Mouse (Mus musculus): ENCODE data around the gene Tex264. TPM values are rescaled to one million over a fixed set of nuclear protein-coding genes. Genes with fewer than 3 reads are reported as not detected.
A peak's percentile ranks its signal among the peaks of the same experiment; 100 is the strongest.
"Not testable (repeated sequence)": the region's sequence is repeated elsewhere in the genome, so short reads cannot be mapped to it uniquely, and the experiment has no call there.

Tex264 gene
- polyA plus RNA-seq, 1 experiment from 2014 or later, result 55.9 TPM

DNA sequence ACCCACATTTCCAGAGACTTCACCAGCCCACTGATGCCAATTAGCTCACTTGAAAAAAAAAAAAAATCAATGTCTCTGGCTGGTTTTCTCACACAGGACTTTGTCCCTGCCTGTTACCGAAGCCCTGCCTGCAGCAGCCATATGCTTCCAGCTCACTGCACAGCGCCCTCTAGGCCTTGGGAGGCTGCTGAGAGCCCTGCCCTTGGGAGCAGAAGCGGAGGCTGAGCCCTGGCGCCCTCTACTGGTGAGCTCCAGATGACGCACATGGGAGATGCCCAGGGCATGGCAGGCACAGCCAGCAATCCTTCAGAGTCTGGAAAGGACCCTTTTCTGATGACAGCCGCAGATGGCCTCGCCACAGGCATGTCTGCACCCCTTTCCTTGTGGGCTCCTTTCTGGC, 42.6 kb downstream of the Tex264 start:
- no peaks in the 10 kb centered on the region for H3K36me3 ChIP-seq (ENCODE audit: control insufficient read depth, insufficient read depth, low read length)
- no peak for ATAC-seq (ENCODE audit: insufficient number of reproducible peaks, insufficient read depth, low FRiP score, low read depth)
- no peak overlapping the region for H3K4me3 ChIP-seq (ENCODE audit: low read depth, low read length)
- 24% methylated on average over 7 of the region's 7 CpGs for WGBS
- no peaks in the 10 kb centered on the region for H3K4me1 ChIP-seq (ENCODE audit: control insufficient read depth, insufficient read depth, low read length)
- H3K27ac ChIP-seq (ENCODE audit: low read length), result no peak overlapping the region
- no peaks in the 10 kb centered on the region for H3K27me3 ChIP-seq (ENCODE audit: control insufficient read depth, insufficient read depth, low read length)
- H3K9me3 ChIP-seq (ENCODE audit: control insufficient read depth, low read depth, low read length), result no peaks in the 10 kb centered on the region
- H3K9ac ChIP-seq (replicated peaks; ENCODE audit: low read depth, low read length), result no peak overlapping the region
- H3K4me2 ChIP-seq (replicated peaks; ENCODE audit: low read depth, low read length), result no peak overlapping the region

DNA sequence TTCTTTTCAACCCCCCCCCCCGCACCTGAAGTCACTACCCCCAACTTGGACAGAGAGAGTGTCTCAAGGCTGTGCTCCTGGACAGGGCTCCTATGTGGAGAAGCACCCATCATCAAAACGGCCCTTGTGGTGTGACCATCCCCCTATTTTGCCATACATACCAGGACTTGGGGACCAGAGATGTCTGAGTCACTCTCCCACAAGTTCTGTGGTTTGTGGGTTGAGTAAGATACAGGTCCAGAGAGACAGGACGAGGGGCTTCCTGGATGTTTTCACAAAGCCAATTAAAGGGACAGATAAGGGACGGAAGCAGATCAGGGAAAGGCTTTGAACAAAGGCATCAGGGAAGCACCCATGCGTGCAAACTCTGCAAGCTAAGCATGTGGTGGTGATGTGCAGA, 44.4 kb downstream of the Tex264 start:
- Histone ChIP-seq H3K27me3 (ENCODE audit: control insufficient read depth, insufficient read depth, low read length) (no peaks in the 10 kb centered on the region), H3K4me1 (ENCODE audit: control insufficient read depth, insufficient read depth, low read length) (no peaks in the 10 kb centered on the region), H3K27ac (ENCODE audit: low read length) (no peak overlapping the region), H3K36me3 (ENCODE audit: control insufficient read depth, insufficient read depth, low read length) (no peaks in the 10 kb centered on the region), H3K9ac (replicated peaks; ENCODE audit: low read depth, low read length) (no peak overlapping the region), H3K4me3 (ENCODE audit: low read depth, low read length) (no peak overlapping the region), H3K9me3 (ENCODE audit: control insufficient read depth, low read depth, low read length) (no peaks in the 10 kb centered on the region), H3K4me2 (replicated peaks; ENCODE audit: low read depth, low read length) (no peak overlapping the region)
- 52% methylated on average over 5 of the region's 5 CpGs for WGBS
- ATAC-seq (ENCODE audit: insufficient number of reproducible peaks, insufficient read depth, low FRiP score, low read depth), result no peak

DNA sequence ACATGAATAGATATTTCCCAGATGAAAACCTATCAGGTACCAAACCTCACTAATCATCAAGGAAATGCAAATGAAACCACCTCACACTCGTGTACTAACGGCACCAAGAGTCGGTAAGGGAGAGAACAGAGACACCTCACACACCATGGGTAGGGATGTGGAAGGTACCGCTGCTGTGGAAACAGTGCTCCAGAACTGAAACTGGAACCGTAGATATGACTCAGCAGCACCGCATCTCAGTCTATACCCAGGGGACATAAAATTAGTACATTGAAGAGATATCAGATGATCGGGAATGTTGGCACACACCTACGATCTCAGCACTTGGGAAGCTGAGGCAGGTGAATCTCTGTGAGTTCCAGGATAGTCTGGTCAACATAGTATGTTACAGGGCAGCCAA, 47.6 kb downstream of the Tex264 start:
- Histone ChIP-seq H3K36me3 (ENCODE audit: control insufficient read depth, insufficient read depth, low read length) (no peaks in the 10 kb centered on the region), H3K4me2 (replicated peaks; ENCODE audit: low read depth, low read length) (no peak overlapping the region), H3K4me3 (ENCODE audit: low read depth, low read length) (no peak overlapping the region), H3K4me1 (ENCODE audit: control insufficient read depth, insufficient read depth, low read length) (no peaks in the 10 kb centered on the region), H3K27ac (ENCODE audit: low read length) (no peak overlapping the region), H3K9me3 (ENCODE audit: control insufficient read depth, low read depth, low read length) (no peaks in the 10 kb centered on the region), H3K27me3 (ENCODE audit: control insufficient read depth, insufficient read depth, low read length) (no peaks in the 10 kb centered on the region), H3K9ac (replicated peaks; ENCODE audit: low read depth, low read length) (no peak overlapping the region)
- WGBS, result 94% methylated on average over 8 of the region's 8 CpGs
- ATAC-seq (ENCODE audit: insufficient number of reproducible peaks, insufficient read depth, low FRiP score, low read depth), result no peak

DNA sequence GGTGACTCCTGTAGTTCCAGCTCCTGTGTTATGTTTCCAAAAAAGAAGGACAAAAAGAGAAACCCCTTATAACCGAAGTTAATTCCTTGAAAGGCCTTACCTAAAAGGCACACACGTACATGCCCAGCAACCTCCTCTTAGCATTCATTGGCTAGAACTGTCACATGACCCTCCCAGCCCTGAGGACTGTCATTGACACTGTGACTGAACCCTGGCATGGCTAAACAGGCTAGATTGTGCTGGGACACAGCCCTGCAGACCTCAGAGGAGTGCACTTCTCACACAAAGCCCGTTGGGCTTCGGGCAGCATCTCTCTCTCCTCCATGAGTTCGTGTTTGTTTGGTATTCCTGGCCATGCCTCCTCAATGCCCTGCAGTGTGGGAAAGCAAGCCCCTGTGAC, 53.5 kb downstream of the Tex264 start:
- Histone ChIP-seq H3K27ac (ENCODE audit: low read length) (no peak overlapping the region), H3K4me1 (ENCODE audit: control insufficient read depth, insufficient read depth, low read length) (0 out of 2 replicates have a peak, but pooled peaks cover 4% of the 10 kb centered on the region), H3K4me2 (replicated peaks; ENCODE audit: low read depth, low read length) (no peak overlapping the region), H3K9ac (replicated peaks; ENCODE audit: low read depth, low read length) (no peak overlapping the region), H3K36me3 (ENCODE audit: control insufficient read depth, insufficient read depth, low read length) (no peaks in the 10 kb centered on the region), H3K4me3 (ENCODE audit: low read depth, low read length) (no peak overlapping the region), H3K9me3 (ENCODE audit: control insufficient read depth, low read depth, low read length) (no peaks in the 10 kb centered on the region), H3K27me3 (ENCODE audit: control insufficient read depth, insufficient read depth, low read length) (no peaks in the 10 kb centered on the region)
- ATAC-seq (ENCODE audit: insufficient number of reproducible peaks, insufficient read depth, low FRiP score, low read depth), result no peak
- 69% methylated on average over 5 of the region's 5 CpGs for WGBS

DNA sequence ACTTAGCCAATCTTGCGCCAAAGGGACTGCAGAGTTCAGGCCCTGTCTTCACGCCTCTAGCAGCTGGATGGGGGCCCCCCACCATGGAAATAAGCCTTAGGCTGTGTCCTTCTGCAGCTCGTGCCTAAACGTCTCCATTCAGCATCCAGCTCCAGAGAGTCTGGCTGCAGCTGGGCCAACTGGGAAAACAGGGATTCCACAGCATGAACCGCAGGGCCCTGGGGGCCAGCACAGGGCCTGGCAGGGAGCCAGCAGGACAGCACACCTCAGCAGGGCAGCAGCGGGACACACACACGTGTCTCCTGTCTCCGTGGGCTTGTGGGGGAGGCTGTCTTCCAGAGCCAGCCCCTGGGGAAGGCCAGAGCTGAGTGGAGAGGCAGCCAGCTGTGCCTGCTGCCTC, 57.9 kb downstream of the Tex264 start:
- not testable (repeated sequence) for H3K36me3 ChIP-seq (ENCODE audit: control insufficient read depth, insufficient read depth, low read length); H3K4me1 ChIP-seq (ENCODE audit: control insufficient read depth, insufficient read depth, low read length); H3K27me3 ChIP-seq (ENCODE audit: control insufficient read depth, insufficient read depth, low read length); H3K9me3 ChIP-seq (ENCODE audit: control insufficient read depth, low read depth, low read length); H3K27ac ChIP-seq (ENCODE audit: low read length); H3K9ac ChIP-seq (replicated peaks; ENCODE audit: low read depth, low read length); H3K4me3 ChIP-seq (ENCODE audit: low read depth, low read length); H3K4me2 ChIP-seq (replicated peaks; ENCODE audit: low read depth, low read length)
- 0 out of 2 replicates have a peak, but pooled peaks have one; percentile 10 for ATAC-seq (ENCODE audit: insufficient number of reproducible peaks, insufficient read depth, low FRiP score, low read depth)
- WGBS, result 19% methylated on average over 8 of the region's 8 CpGs

DNA sequence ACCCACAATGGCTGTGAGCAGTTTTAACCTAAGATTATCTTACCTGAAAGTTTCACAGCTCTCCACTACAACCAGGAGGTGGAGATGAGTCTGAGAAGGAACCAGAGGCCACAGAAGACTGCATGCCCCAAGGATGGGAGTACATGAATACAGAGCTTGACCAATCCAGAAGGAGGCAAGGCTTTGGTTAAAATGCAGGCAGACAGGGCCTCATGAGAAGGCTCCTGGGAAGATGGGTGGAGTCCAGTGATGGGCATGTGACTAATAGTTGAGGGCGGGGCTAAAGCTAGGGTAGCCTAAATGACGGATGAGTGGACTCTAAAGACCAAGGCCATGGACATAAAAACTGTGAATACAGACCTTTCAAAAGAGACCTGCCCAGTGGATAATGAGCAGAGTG, 59.4 kb downstream of the Tex264 start, which contains the start of gene Iqcf6:
Gene Iqcf6 (plus strand): TSS at position 301 of the 400 bp plus-strand sequence.
- 73% methylated on average over 2 of the region's 2 CpGs for WGBS
- Histone ChIP-seq H3K9me3 (ENCODE audit: control insufficient read depth, low read depth, low read length) (no peaks in the 10 kb centered on the region), H3K36me3 (ENCODE audit: control insufficient read depth, insufficient read depth, low read length) (no peaks in the 10 kb centered on the region), H3K9ac (replicated peaks; ENCODE audit: low read depth, low read length) (no peak within 1 kb of the TSS), H3K4me1 (ENCODE audit: control insufficient read depth, insufficient read depth, low read length) (0 out of 2 replicates have a peak, but pooled peaks cover 4% of the 10 kb centered on the region), H3K27ac (ENCODE audit: low read length) (no peak within 1 kb of the TSS), H3K4me2 (replicated peaks; ENCODE audit: low read depth, low read length) (no peak within 1 kb of the TSS), H3K4me3 (ENCODE audit: low read depth, low read length) (no peak within 1 kb of the TSS), H3K27me3 (ENCODE audit: control insufficient read depth, insufficient read depth, low read length) (no peaks in the 10 kb centered on the region)
- ATAC-seq (ENCODE audit: insufficient number of reproducible peaks, insufficient read depth, low FRiP score, low read depth), result no peak

DNA sequence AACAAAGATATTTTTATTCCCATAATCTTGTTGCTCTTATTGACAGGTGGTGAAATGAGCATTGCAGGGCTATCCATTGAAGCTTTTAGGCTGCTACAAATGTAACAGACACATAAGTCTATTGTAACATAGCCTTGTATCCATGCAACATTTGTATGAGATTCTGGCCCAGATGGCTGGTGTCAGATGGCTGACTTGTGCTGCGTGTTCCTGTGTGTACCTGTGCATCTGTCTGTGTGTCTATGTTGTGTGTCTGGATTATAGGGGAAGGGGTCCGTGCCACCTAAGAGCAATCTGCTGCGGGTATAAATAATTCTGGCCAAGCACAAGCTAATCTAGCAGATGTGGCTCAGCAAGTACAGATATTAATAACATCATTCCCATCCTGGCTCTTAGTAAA, 68.2 kb downstream of the Tex264 start:
- 85% methylated on average over 3 of the region's 3 CpGs for WGBS

DNA sequence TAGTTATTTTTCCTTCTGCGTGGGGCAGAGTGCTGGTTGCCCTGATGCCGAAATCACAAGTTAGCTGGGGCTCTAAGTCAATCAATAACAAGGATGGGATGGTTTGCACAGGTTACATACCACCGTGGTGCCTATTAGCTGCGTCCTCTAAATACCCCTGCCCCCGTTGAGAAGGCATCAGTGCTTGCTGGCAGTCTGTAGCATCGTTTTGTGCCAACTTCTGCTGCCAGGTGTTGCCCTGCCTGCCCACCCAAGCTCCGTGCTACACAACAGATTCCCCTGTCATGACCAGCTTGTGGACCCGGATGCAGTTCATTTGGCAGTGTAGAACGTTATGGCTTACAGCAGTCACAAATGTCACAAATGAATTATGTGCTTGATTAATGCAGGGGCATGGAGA, 69.4 kb downstream of the Tex264 start:
- no peak overlapping the region for H3K4me2 ChIP-seq (replicated peaks; ENCODE audit: low read depth, low read length)
- H3K4me3 ChIP-seq (ENCODE audit: low read depth, low read length), result no peak overlapping the region
- H3K4me1 ChIP-seq (ENCODE audit: control insufficient read depth, insufficient read depth, low read length), result no peaks in the 10 kb centered on the region
- no peak overlapping the region for H3K9ac ChIP-seq (replicated peaks; ENCODE audit: low read depth, low read length)
- no peaks in the 10 kb centered on the region for H3K27me3 ChIP-seq (ENCODE audit: control insufficient read depth, insufficient read depth, low read length)
- H3K36me3 ChIP-seq (ENCODE audit: control insufficient read depth, insufficient read depth, low read length), result no peaks in the 10 kb centered on the region
- ATAC-seq (ENCODE audit: insufficient number of reproducible peaks, insufficient read depth, low FRiP score, low read depth), result no peak
- no peak overlapping the region for H3K27ac ChIP-seq (ENCODE audit: low read length)
- WGBS, result 74% methylated on average over 9 of the region's 9 CpGs
- H3K9me3 ChIP-seq (ENCODE audit: control insufficient read depth, low read depth, low read length), result no peaks in the 10 kb centered on the region

More for the DNA sequence above, 68.2 kb downstream of the Tex264 start:
- H3K4me2 ChIP-seq (replicated peaks; ENCODE audit: low read depth, low read length), result no peak overlapping the region
- no peaks in the 10 kb centered on the region for H3K9me3 ChIP-seq (ENCODE audit: control insufficient read depth, low read depth, low read length)
- no peak overlapping the region for H3K9ac ChIP-seq (replicated peaks; ENCODE audit: low read depth, low read length)
- H3K27ac ChIP-seq (ENCODE audit: low read length), result no peak overlapping the region
- H3K27me3 ChIP-seq (ENCODE audit: control insufficient read depth, insufficient read depth, low read length), result no peaks in the 10 kb centered on the region
- H3K4me3 ChIP-seq (ENCODE audit: low read depth, low read length), result no peak overlapping the region
- H3K4me1 ChIP-seq (ENCODE audit: control insufficient read depth, insufficient read depth, low read length), result no peaks in the 10 kb centered on the region
- H3K36me3 ChIP-seq (ENCODE audit: control insufficient read depth, insufficient read depth, low read length), result no peaks in the 10 kb centered on the region
- ATAC-seq (ENCODE audit: insufficient number of reproducible peaks, insufficient read depth, low FRiP score, low read depth), result no peak

DNA sequence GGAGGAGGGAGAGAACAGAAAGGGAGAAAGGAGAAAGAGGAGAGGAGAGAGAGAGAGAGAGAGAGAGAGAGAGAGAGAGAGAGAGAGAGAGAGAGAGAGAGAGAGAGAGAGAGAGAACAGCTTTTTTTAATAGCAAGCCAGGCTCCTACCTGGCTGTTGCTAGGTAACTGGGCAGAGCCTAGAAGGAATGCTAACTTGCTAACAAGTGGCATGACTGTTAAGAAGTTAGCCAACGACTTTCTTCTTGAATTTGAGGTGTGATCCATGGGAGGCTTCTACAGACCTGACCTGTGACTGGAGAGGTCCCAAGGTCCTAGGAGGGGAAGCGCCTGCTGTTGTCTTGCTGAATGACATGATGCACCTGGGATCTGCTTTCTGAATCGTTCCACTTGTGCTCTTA, 71.1 kb downstream of the Tex264 start:
- H3K9ac ChIP-seq (replicated peaks; ENCODE audit: low read depth, low read length), result no peak overlapping the region
- H3K36me3 ChIP-seq (ENCODE audit: control insufficient read depth, insufficient read depth, low read length), result no peaks in the 10 kb centered on the region
- no peak for ATAC-seq (ENCODE audit: insufficient number of reproducible peaks, insufficient read depth, low FRiP score, low read depth)
- 18% methylated on average over 3 of the region's 3 CpGs for WGBS
- no peak overlapping the region for H3K4me2 ChIP-seq (replicated peaks; ENCODE audit: low read depth, low read length)
- H3K4me3 ChIP-seq (ENCODE audit: low read depth, low read length), result no peak overlapping the region
- H3K27me3 ChIP-seq (ENCODE audit: control insufficient read depth, insufficient read depth, low read length), result no peaks in the 10 kb centered on the region
- H3K27ac ChIP-seq (ENCODE audit: low read length), result no peak overlapping the region
- no peaks in the 10 kb centered on the region for H3K9me3 ChIP-seq (ENCODE audit: control insufficient read depth, low read depth, low read length)
- H3K4me1 ChIP-seq (ENCODE audit: control insufficient read depth, insufficient read depth, low read length), result no peaks in the 10 kb centered on the region
